In genomic region chr7:12792624-12793023, GRCm38 (mm10) we compare ENCODE assay signal across 18 mouse cellular contexts. TPM values are rescaled to one million over a fixed set of nuclear protein-coding genes. Genes with fewer than 3 reads are reported as not detected.
DNase-seq lines count a peak whose midpoint lies in the region; ATAC-seq and TF ChIP-seq lines count a peak whose summit lies in the region.
"Not testable (repeated sequence)": the region's sequence is repeated elsewhere in the genome, so short reads cannot be mapped to it uniquely, and the experiment has no call there.
"Had no signal": no experiment of that assay in that cellular context is flagged by ENCODE, and none has a peak within 500 bp of the region (broad histone marks: within the 10 kb centered on the region; RNA-seq: fewer than 3 reads in every experiment).

No protein-coding gene starts in this region.

- not testable (repeated sequence) for TF ChIP-seq RAD21 in CH12.LX (IDR thresholded peaks at IDR 0.05; ENCODE audit: low read depth, low read length)

- TF ChIP-seq POLR2A in CH12.LX (IDR thresholded peaks at IDR 0.05; ENCODE audit: low read depth, low read length): not testable (repeated sequence)

- H3K79me2 ChIP-seq in CH12.LX (replicated peaks; ENCODE audit: control insufficient read depth, extremely low read depth, insufficient read depth, poor library complexity, severe bottlenecking): not testable (repeated sequence)

- H3K4me1 ChIP-seq in CH12.LX (ENCODE audit: control insufficient read depth in 1 of 2, insufficient read depth in 2 of 2): not testable (repeated sequence)

- not testable (repeated sequence) for H3K36me3 ChIP-seq in CH12.LX (replicated peaks in 1 of 2; ENCODE audit: control insufficient read depth in 1 of 2, insufficient read depth in 1 of 2, low read length in 1 of 2); splenic B cell, adult 2 months (ENCODE audit: control insufficient read depth, insufficient read depth, low read length, poor library complexity, severe bottlenecking)

- ATAC-seq in granulocyte monocyte progenitor cell, adult 5-6 weeks (replicated peaks; ENCODE audit: poor library complexity, severe bottlenecking): peak; percentile 92
- ATAC-seq in hematopoietic stem cell, adult 5-6 weeks (replicated peaks in 1 of 2; ENCODE audit: insufficient read depth in 1 of 2, low FRiP score in 2 of 2, low TSS enrichment in 1 of 2, low read depth in 1 of 2, poor library complexity in 2 of 2, severe bottlenecking in 2 of 2): peak; percentile 84 to 92
- peak; percentile 59 for ATAC-seq in megakaryocyte, adult 5-6 weeks (ENCODE audit: poor library complexity, severe bottlenecking)

- TF ChIP-seq EP300 in CH12.LX (IDR thresholded peaks at IDR 0.05; ENCODE audit: low read length): not testable (repeated sequence)

- not testable (repeated sequence) for TF ChIP-seq CTCF in CH12.LX (conservative IDR thresholded peaks at IDR 0.05 in 1 of 2, IDR thresholded peaks at IDR 0.05 in 1 of 2; ENCODE audit: low read depth in 2 of 2, low read length in 2 of 2)

- dilution Hi-C loops in CH12.LX (cut with MboI; ENCODE audit: extremely low pct_ligation_motif_present, extremely low pct_unique_long_range_greater_than_20kb, low sequenced_read_pairs): not testable (repeated sequence)

- not testable (repeated sequence) for H3K9ac ChIP-seq in CH12.LX (ENCODE audit: insufficient read depth, low read depth)

- H3K27ac ChIP-seq in CH12.LX (ENCODE audit: insufficient read depth, low read depth): not testable (repeated sequence)

- H3K27me3 ChIP-seq in CH12.LX (replicated peaks): peaks cover 34% of the 10 kb centered on the region
- not testable (repeated sequence) for H3K27me3 ChIP-seq in splenic B cell, adult 2 months (ENCODE audit: control insufficient read depth, insufficient read depth, low read length, poor library complexity, severe bottlenecking)

- not testable (repeated sequence) for DNase-seq in CH12.LX (ENCODE audit: extremely low read depth)
- peak; percentile 6 for DNase-seq in splenic B cell, adult 2 months (ENCODE audit: low read depth, low spot score)

- H3K4me3 ChIP-seq in CH12.LX (replicated peaks in 1 of 3; ENCODE audit: low read depth in 2 of 3, low read length in 2 of 3, poor library complexity in 1 of 3): not testable (repeated sequence)

- H3K4me2 ChIP-seq in CH12.LX (ENCODE audit: insufficient read depth, low read depth, poor library complexity, severe bottlenecking): not testable (repeated sequence)

- in situ Hi-C loops in CH12.LX (cut with MboI; ENCODE audit: low pct_ligation_motif_present, low pct_unique_long_range_greater_than_20kb, low sequenced_read_pairs): not testable (repeated sequence)

- not testable (repeated sequence) for H3K9me3 ChIP-seq in CH12.LX (replicated peaks; ENCODE audit: low read length)

TF ChIP-seq in CH12.LX, 34 proteins besides CTCF, POLR2A, EP300 and RAD21:
- TF ChIP-seq BHLHE40 (IDR thresholded peaks at IDR 0.05; ENCODE audit: low read depth, low read length): 0 out of 2 replicates have a peak, but pooled peaks have one; percentile 41
TF ChIP-seq in CH12.LX: peak in this region for 1; not testable (repeated sequence) for 33.

RNA-seq across cellular contexts. Expression of gene Zscan18, which starts 10.8 kb away (rescaled TPM):
- 1.6 and 1.8 TPM in 2 replicates for total RNA-seq in CH12.LX (2012; rRNA removed)
- total RNA-seq in CH12.LX (2014; rRNA removed): 0.56 and 1.4 TPM in 2 replicates
- polyA plus RNA-seq in CH12.LX (2012; ENCODE audit: insufficient read length, low read depth): 1.3 and 1.6 TPM in 2 replicates
- 0.26 and 3.4 TPM in 2 replicates for total RNA-seq in granulocyte monocyte progenitor cell, adult 5-6 weeks (2014; fragmentation: Nextera tagmentation)
- total RNA-seq in granulocyte monocyte progenitor cell, adult 5-6 weeks (2017): 1.6 and 3.3 TPM in 2 replicates
- 8.2 and 8.9 TPM in 2 replicates for total RNA-seq in hematopoietic stem cell, adult 5-6 weeks (2017)
- 0.27 TPM in 1 of 2 replicates, not detected in the other for total RNA-seq in megakaryocyte, adult 5-6 weeks (2015)
- 0.04 and 0.12 TPM in 2 replicates for total RNA-seq in megakaryocyte, adult 5-6 weeks (2017)
- total RNA-seq: MEL had no signal

RNA-seq across cellular contexts. Expression of gene Zfp329, which starts 26.0 kb away (rescaled TPM):
- 4.4 and 4.5 TPM in 2 replicates for total RNA-seq in CH12.LX (2012; rRNA removed)
- total RNA-seq in CH12.LX (2014; rRNA removed): 3.9 and 7.2 TPM in 2 replicates
- 4.3 and 4.5 TPM in 2 replicates for polyA plus RNA-seq in CH12.LX (2012; ENCODE audit: insufficient read length, low read depth)
- total RNA-seq in granulocyte monocyte progenitor cell, adult 5-6 weeks (2014; fragmentation: Nextera tagmentation): 9.1 and 16.6 TPM in 2 replicates
- 6.7 and 8.3 TPM in 2 replicates for total RNA-seq in granulocyte monocyte progenitor cell, adult 5-6 weeks (2017)
- 11.1 and 16.3 TPM in 2 replicates for total RNA-seq in hematopoietic stem cell, adult 5-6 weeks (2017)
- total RNA-seq in megakaryocyte, adult 5-6 weeks (2015): 5.8 and 6.5 TPM in 2 replicates
- total RNA-seq in megakaryocyte, adult 5-6 weeks (2017): 8.6 and 9.3 TPM in 2 replicates

RNA-seq across cellular contexts. Expression of gene Zfp110, which starts 41.9 kb away (rescaled TPM):
- 29.3 and 31.0 TPM in 2 replicates for total RNA-seq in CH12.LX (2012; rRNA removed)
- 26.6 and 31.5 TPM in 2 replicates for total RNA-seq in CH12.LX (2014; rRNA removed)
- 14.8 and 16.2 TPM in 2 replicates for polyA plus RNA-seq in CH12.LX (2012; ENCODE audit: insufficient read length, low read depth)
- total RNA-seq in granulocyte monocyte progenitor cell, adult 5-6 weeks (2014; fragmentation: Nextera tagmentation): 28.1 and 34.8 TPM in 2 replicates
- 38.2 and 45.9 TPM in 2 replicates for total RNA-seq in granulocyte monocyte progenitor cell, adult 5-6 weeks (2017)
- total RNA-seq in hematopoietic stem cell, adult 5-6 weeks (2017): 34.0 and 52.0 TPM in 2 replicates
- 24.6 and 25.9 TPM in 2 replicates for total RNA-seq in megakaryocyte, adult 5-6 weeks (2015)
- total RNA-seq in megakaryocyte, adult 5-6 weeks (2017): 33.6 and 38.8 TPM in 2 replicates

RNA-seq across cellular contexts. Expression of gene Vmn2r56, which starts 57.8 kb away (rescaled TPM):
- total RNA-seq in CH12.LX (2012; rRNA removed): not detected in 2 replicates
- not detected in 2 replicates for total RNA-seq in CH12.LX (2014; rRNA removed)
- not detected in 2 replicates for polyA plus RNA-seq in CH12.LX (2012; ENCODE audit: insufficient read length, low read depth)
- not detected in 2 replicates for total RNA-seq in granulocyte monocyte progenitor cell, adult 5-6 weeks (2014; fragmentation: Nextera tagmentation)
- not detected in 2 replicates for total RNA-seq in granulocyte monocyte progenitor cell, adult 5-6 weeks (2017)
- not detected in 2 replicates for total RNA-seq in hematopoietic stem cell, adult 5-6 weeks (2017)
- total RNA-seq in megakaryocyte, adult 5-6 weeks (2015): not detected in 2 replicates
- not detected in 2 replicates for total RNA-seq in megakaryocyte, adult 5-6 weeks (2017)
- total RNA-seq: adrenal gland, adult 2 months; adrenal gland, postnatal 10 days; adrenal gland, postnatal 25 days; adrenal gland, postnatal 4 days; ES-E14; MEL had no signal
- polyA plus RNA-seq: adrenal gland, adult 2 months; CD4-positive, CD25-positive, alpha-beta regulatory T cell, adult 4 months; embryonic facial prominence, embryonic 10.5 days; embryonic facial prominence, embryonic 12.5 days; embryonic facial prominence, embryonic 14.5 days; forebrain, embryonic 11.5 days; forebrain, embryonic 13.5 days; forebrain, embryonic 15.5 days had no signal
